Mouse (Mus musculus) embryonic facial prominence, embryonic 13.5 days (tissue): ENCODE results near the gene Cltc. TPM values are rescaled to one million over a fixed set of nuclear protein-coding genes. Genes with fewer than 3 reads are reported as not detected.

ENCODE experiments used
- ATAC-seq: fragments of 200-750 bp; cut with Nextera tagmentation; 2 replicates; pipeline ENCODE4 v1.8.0; 2017; ENCODE audit warnings: low read depth; ENCODE audit not compliant: insufficient number of reproducible peaks, insufficient read depth, low FRiP score, low TSS enrichment
- H3K27ac ChIP-seq: fragments of 300-500 bp; sonication (generic); 2 replicates; pipeline ENCODE4 v1.5.1; 2015; ENCODE audit warnings: moderate library complexity, mild to moderate bottlenecking, inconsistent platforms
- H3K27me3 ChIP-seq: fragments of 300-500 bp; sonication (generic); 2 replicates; pipeline ENCODE4 v1.6.1; 2015; ENCODE audit warnings: mild to moderate bottlenecking, inconsistent platforms
- H3K36me3 ChIP-seq: fragments of 300-500 bp; sonication (generic); 2 replicates; pipeline ENCODE4 v1.6.1; 2015; ENCODE audit warnings: mild to moderate bottlenecking, inconsistent platforms
- H3K4me1 ChIP-seq: fragments of 300-500 bp; sonication (generic); 2 replicates; pipeline ENCODE4 v1.6.1; 2015; ENCODE audit warnings: inconsistent platforms
- H3K4me2 ChIP-seq: fragments of 300-500 bp; sonication (generic); 2 replicates; pipeline ENCODE4 v1.6.1; 2015; ENCODE audit warnings: moderate library complexity, mild to moderate bottlenecking, inconsistent platforms
- H3K4me3 ChIP-seq: fragments of 300-500 bp; sonication (generic); 2 replicates; pipeline ENCODE4 v1.5.1; 2015; ENCODE audit warnings: mild to moderate bottlenecking, inconsistent platforms
- H3K9ac ChIP-seq: fragments of 300-500 bp; sonication (generic); 2 replicates; pipeline ENCODE4 v1.6.1; 2015; ENCODE audit warnings: mild to moderate bottlenecking, inconsistent platforms
- H3K9me3 ChIP-seq: fragments of 300-500 bp; sonication (generic); 2 replicates; pipeline ENCODE4 v1.6.1; 2016; ENCODE audit warnings: inconsistent platforms
- WGBS: fragments of 180-500 bp; shearing (Covaris S2); methylation state at CpG from one replicate; pipeline ENCODE4 v1.1.7; 2015; ENCODE audit warnings: mixed read lengths; 5-methylcytosine and 5-hydroxymethylcytosine counted together
- polyA plus RNA-seq: library from polyadenylated mRNA; unstranded; fragments of >200 nt; fragmentation: Nextera tagmentation; extraction: Ambion mirVana; gene quantifications from 2 replicates; pipeline ENCODE4 v1.2.1, GENCODE M21; 2015

The Cltc gene
- polyA plus RNA-seq, 1 experiment from 2014 or later = 106 TPM

DNA sequence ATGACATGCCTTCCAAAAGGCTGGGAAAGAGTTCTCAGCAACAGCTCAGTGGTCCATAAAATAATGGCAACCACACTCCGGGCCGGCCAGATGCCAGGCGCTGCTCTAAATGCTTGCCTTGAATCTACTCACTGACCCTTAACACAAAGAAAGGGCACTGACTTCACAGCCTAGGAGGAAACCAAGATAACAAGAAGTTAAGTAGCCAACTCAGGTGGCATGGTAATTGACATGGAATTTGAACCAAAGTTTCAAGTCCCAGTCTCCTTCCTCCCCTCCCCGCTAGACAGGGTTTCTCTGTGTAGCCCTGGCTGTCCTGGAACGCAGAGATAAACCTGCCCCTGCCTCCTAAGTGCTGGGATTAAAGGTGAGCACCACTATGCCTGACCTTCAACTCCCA, 78.4 kb downstream of the Cltc start:
- H3K4me3 ChIP-seq = no peak overlapping the region
- H3K27me3 ChIP-seq = no peaks in the 10 kb centered on the region
- H3K4me1 ChIP-seq = peaks cover 8% of the 10 kb centered on the region
- no peak overlapping the region for H3K4me2 ChIP-seq
- WGBS = 75% methylated on average over 5 of the region's 5 CpGs
- no peak for ATAC-seq
- H3K9ac ChIP-seq = no peak overlapping the region
- H3K9me3 ChIP-seq = no peaks in the 10 kb centered on the region
- 0 out of 2 replicates have a peak, but pooled peaks cover 4% of the 10 kb centered on the region for H3K36me3 ChIP-seq
- H3K27ac ChIP-seq = no peak overlapping the region

DNA sequence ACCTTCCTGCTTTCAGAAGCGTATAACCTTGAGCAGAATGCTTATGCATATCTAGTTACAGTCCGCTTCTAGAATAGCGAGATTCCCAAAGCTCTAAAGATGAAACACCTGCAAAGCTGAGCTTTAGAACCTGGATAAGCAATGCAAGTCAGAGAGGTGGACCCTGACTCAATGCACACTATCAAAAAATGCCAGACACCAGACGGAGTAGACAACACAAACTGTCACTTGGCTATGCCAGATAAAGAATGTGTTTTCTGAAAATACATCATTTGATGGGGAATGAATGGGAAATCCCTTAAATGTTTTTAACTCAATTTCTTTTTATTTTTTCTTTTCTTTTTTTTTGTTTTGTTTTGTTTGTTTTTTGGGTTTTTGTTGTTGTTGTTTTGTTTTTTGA, 81.8 kb downstream of the Cltc start:
- no peak overlapping the region for H3K4me3 ChIP-seq
- no peaks in the 10 kb centered on the region for H3K27me3 ChIP-seq
- H3K4me1 ChIP-seq = no peaks in the 10 kb centered on the region
- 72% methylated on average over 4 of the region's 4 CpGs for WGBS
- H3K9me3 ChIP-seq = no peaks in the 10 kb centered on the region
- no peak overlapping the region for H3K27ac ChIP-seq
- H3K4me2 ChIP-seq = no peak overlapping the region
- no peak overlapping the region for H3K9ac ChIP-seq
- H3K36me3 ChIP-seq = 0 out of 2 replicates have a peak, but pooled peaks cover 4% of the 10 kb centered on the region
- no peak for ATAC-seq

DNA sequence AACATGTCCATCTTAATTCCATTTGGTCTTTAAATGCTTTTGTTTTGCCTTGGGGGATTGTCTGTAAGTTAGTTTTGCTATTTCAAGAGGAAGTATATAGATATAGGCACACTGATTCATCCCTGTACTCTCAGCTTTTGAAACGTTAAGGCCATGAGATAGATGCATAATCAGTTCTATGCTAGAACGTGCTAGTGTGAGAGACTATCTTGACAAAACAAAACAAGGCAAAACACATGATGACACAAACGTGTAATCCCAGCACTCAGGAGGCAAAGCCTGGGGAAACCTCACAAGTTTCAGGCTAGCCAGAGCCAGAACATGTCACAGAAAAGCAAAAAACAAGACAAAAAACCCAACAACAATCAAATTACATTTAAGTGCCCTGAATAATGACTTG, 84.6 kb downstream of the Cltc start:
- H3K4me1 ChIP-seq = no peaks in the 10 kb centered on the region
- ATAC-seq = no peak
- no peaks in the 10 kb centered on the region for H3K27me3 ChIP-seq
- WGBS = 69% methylated on average over 3 of the region's 3 CpGs
- no peak overlapping the region for H3K4me2 ChIP-seq
- H3K4me3 ChIP-seq = no peak overlapping the region
- H3K36me3 ChIP-seq = 0 out of 2 replicates have a peak, but pooled peaks cover 4% of the 10 kb centered on the region
- no peaks in the 10 kb centered on the region for H3K9me3 ChIP-seq
- H3K9ac ChIP-seq = no peak overlapping the region
- H3K27ac ChIP-seq = no peak overlapping the region

DNA sequence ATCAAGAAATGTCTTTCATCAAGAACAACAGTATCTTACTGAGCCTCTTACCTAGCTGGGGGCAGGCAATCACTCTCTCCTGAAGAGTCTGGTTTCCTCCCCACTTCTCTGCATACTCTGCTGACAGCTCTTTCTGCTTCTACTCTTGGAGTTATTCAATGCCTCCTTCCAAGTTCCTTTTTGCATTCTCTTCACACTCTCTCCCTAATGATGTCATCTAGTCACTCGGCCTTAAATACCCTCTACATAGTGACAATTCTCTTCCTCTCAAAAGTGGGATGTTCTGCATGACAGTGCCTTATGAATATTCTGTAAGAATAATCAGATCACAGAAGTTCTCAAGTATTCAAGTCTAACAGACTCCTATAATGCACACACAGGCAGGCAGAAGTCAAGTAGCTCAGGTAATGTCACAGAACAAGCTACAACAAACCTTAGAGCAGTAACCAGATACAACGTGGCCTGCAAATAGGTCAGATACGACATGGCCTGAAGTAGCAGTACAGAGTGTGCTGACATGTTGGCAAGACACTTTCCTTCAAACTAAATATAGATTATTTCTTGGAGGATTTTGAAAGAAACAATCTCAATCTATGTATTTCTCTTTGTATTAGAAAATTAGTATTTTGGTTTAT, 86.2 kb downstream of the Cltc start:
- no peaks in the 10 kb centered on the region for H3K36me3 ChIP-seq
- WGBS = 78% methylated on average over 3 of the region's 3 CpGs
- no peak overlapping the region for H3K9ac ChIP-seq
- no peaks in the 10 kb centered on the region for H3K27me3 ChIP-seq
- H3K27ac ChIP-seq = no peak overlapping the region
- no peak for ATAC-seq
- no peak overlapping the region for H3K4me2 ChIP-seq
- no peak overlapping the region for H3K4me3 ChIP-seq
- no peaks in the 10 kb centered on the region for H3K9me3 ChIP-seq
- no peaks in the 10 kb centered on the region for H3K4me1 ChIP-seq

DNA sequence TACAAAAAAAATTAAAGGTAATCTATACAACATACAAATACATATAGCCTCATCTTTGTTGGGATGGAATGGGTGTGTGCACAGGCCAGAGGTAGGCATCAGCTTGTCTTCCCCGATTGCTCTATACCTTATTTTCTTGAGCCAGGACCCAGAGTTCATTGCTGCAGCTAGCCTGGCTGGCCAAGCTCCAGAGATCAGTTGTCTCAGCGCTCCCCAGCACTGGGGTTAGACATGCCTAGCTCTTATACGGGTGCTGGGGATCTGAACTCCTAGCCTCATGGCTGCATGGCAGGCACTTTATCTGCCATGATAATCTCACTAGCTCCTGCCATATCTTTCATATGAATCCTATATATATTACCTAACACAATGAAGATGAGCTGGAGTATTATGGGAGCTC, 89.2 kb downstream of the Cltc start:
- Histone ChIP-seq H3K27ac (no peak overlapping the region), H3K4me1 (no peaks in the 10 kb centered on the region), H3K9ac (no peak overlapping the region), H3K4me3 (no peak overlapping the region), H3K36me3 (peaks cover 17% of the 10 kb centered on the region), H3K27me3 (no peaks in the 10 kb centered on the region), H3K9me3 (no peaks in the 10 kb centered on the region), H3K4me2 (no peak overlapping the region)
- WGBS = 89% methylated on average over 3 of the region's 3 CpGs
- no peak for ATAC-seq

DNA sequence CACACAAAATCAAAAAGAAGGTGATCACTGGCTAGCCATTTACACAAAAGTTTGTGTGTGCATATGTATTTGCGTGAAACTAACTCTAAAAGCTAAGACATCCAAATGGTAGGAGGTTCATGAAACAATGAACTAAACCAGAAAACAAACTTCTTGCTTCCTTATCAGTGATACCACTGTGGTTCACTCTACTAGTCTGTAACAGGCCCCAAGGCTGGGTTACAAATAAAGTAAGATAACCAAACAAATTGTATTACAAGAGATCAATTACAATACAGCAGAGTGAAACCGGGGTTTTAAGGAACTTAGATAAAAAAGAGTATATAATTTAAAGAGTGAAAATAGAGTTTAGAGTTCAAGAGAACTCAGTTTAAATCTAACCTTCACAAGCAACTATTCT, 89.8 kb downstream of the Cltc start:
- Histone ChIP-seq H3K27me3 (no peaks in the 10 kb centered on the region), H3K9ac (no peak overlapping the region), H3K4me2 (no peak overlapping the region), H3K36me3 (peaks cover 22% of the 10 kb centered on the region), H3K4me1 (no peaks in the 10 kb centered on the region), H3K9me3 (no peaks in the 10 kb centered on the region), H3K4me3 (no peak overlapping the region), H3K27ac (no peak overlapping the region)
- ATAC-seq = no peak
- 91% methylated on average over 2 of the region's 2 CpGs for WGBS

DNA sequence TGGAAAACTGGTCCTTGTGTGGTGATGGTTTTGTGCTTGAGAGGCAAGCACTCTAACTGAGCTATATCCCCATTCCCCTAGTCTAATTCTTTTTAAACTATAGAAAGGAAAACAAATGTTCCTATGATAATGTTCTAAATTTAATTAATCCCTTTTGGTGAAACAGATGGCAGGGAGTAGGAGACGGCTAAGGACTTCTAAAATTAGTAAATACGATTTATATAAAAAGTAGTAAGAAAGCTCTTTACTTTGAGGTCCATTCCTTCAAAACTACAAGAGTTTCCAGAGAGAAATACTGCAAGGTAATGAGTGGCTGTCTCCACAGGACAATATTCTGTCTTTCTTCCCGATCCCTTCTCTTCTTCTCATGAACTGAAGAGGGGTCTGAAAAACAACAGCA, 93.0 kb downstream of the Cltc start:
- Histone ChIP-seq H3K4me3 (no peak overlapping the region), H3K4me2 (no peak overlapping the region), H3K4me1 (no peaks in the 10 kb centered on the region), H3K27me3 (no peaks in the 10 kb centered on the region), H3K27ac (no peak overlapping the region), H3K36me3 (peaks cover 38% of the 10 kb centered on the region), H3K9ac (no peak overlapping the region), H3K9me3 (no peaks in the 10 kb centered on the region)
- WGBS = 77% methylated on average over 3 of the region's 3 CpGs
- no peak for ATAC-seq

DNA sequence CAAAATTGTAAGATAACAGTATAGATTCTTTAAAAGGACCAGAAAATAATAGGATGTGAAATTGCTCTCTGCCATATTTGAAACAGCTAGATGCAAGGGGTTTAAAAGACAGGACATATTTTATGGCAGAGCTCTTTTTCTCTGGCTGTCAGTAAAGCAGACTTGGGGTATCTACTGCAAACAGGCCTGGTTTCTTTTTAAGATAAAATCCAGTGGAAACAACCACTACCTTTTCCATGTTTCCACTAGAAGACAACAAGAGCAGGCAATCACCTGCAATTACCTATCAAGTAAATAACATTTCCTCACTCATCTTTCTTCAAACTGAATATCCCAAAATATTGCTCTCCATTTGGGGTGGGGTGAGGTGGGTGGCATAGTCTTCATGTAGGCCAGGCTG, 93.4 kb downstream of the Cltc start:
- H3K36me3 ChIP-seq = peaks cover 38% of the 10 kb centered on the region

DNA sequence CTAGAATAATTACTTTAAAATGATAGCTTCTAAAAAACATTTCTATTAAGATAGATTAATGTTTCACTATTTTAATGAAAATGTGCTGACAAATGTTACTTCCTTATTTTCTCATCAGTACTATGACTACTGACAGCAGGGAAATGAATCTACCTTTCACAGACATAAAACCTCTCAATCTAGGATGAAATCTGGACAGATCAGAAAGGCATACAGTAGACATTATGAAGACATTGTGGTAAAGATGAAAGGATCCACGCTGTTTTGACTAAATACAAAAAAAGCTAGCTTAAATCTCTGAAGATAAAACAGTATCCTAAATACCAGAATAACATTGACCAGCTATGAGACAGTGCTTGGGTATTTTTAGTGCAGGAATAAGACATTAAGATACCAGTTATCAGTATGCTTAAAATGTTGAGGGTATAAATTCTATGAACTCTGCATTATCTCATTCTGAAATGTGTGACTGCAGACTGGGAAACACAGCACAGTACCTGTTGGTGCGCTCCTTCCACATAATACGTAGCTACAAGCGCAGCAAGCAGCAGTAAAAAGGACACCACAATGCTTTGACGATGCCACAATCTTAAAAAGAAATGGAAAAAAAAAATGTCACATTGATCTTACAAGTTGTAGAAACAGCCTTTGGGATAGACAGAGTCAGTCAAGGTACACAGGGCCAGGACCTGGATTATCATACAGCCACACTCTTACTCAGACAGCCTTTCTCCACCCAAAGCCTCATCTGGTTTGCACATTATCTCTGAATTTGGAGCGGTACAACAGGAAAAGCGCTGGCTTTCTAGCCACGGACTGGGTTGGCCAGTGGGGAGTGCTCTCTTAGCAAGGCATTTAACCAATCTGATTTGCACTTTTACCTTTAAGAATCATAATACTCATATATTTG, 94.1 kb downstream of the Cltc start:
- no peaks in the 10 kb centered on the region for H3K9me3 ChIP-seq
- no peak overlapping the region for H3K4me3 ChIP-seq
- H3K36me3 ChIP-seq = peaks cover 38% of the 10 kb centered on the region
- ATAC-seq = no peak
- no peak overlapping the region for H3K4me2 ChIP-seq
- no peaks in the 10 kb centered on the region for H3K4me1 ChIP-seq
- H3K9ac ChIP-seq = no peak overlapping the region
- H3K27ac ChIP-seq = no peak overlapping the region
- H3K27me3 ChIP-seq = no peaks in the 10 kb centered on the region
- 92% methylated on average over 8 of the region's 8 CpGs for WGBS

More for the DNA sequence above, 93.4 kb downstream of the Cltc start:
- H3K4me3 ChIP-seq = no peak overlapping the region
- no peaks in the 10 kb centered on the region for H3K9me3 ChIP-seq
- ATAC-seq = no peak
- H3K4me1 ChIP-seq = no peaks in the 10 kb centered on the region
- H3K27ac ChIP-seq = no peak overlapping the region
- no peak overlapping the region for H3K4me2 ChIP-seq
- H3K27me3 ChIP-seq = no peaks in the 10 kb centered on the region
- H3K9ac ChIP-seq = no peak overlapping the region

DNA sequence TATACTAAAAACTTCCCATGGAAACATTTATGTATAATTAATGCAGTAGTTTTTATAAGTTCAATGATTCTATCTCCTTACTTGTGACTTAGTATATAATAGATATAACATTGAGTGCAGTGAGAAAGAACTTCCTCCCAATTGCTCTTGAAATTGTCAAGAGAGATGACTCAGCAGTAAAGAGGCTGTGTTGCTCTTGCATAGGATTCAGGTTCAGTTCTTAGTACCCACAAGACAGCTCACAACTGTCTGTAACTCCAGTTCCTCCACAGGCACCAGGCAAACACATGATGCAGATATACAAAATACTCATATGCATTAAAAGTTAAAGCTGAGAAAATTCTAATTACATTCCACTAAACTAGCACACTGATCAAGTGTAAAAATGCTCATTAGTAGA, 99.5 kb downstream of the Cltc start:
- Histone ChIP-seq H3K4me1 (no peaks in the 10 kb centered on the region), H3K4me2 (no peak overlapping the region), H3K4me3 (no peak overlapping the region), H3K9me3 (no peaks in the 10 kb centered on the region), H3K27ac (no peak overlapping the region), H3K9ac (no peak overlapping the region), H3K36me3 (peaks cover 18% of the 10 kb centered on the region), H3K27me3 (no peaks in the 10 kb centered on the region)
- no peak for ATAC-seq

DNA sequence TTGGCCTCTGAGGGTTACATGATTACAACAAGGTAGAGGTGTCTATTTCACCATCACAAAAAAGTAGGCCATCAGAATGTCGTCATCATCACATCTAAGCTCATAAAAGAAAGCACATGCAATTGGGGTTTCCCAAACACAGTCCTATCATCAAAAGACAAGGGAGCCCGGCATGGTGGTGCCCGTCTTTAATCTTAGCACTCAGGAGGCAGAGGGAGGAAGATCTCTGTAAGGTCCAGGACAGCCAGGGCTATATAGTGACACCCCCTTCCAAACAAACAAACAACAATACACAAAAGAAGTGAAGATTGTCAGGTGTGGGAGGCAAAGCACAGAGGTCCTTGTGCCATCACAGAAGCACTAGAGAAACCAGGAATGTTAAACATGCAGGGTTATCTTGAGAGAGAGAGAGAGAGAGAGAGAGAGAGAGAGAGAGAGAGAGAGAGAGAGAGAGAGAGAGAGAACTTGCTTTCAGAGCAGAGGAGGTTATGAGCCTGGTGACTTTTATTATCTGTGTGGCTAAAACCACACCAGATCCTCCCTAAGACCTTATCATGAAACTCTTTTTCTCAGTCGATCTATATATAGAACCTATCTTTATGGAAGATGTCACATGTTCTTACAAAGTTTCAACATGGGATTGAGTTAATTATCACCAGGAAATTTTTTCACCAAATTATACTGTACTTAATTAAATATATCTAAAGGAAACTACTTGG, 100.4 kb downstream of the Cltc start:
- Histone ChIP-seq H3K27ac (no peak overlapping the region), H3K4me1 (no peaks in the 10 kb centered on the region), H3K36me3 (peaks cover 12% of the 10 kb centered on the region), H3K4me3 (no peak overlapping the region), H3K27me3 (no peaks in the 10 kb centered on the region), H3K9ac (no peak overlapping the region), H3K4me2 (no peak overlapping the region), H3K9me3 (no peaks in the 10 kb centered on the region)
- ATAC-seq = no peak
- 83% methylated on average over 4 of the region's 4 CpGs for WGBS
